Mouse (Mus musculus) ES-CJ7 (cell line): ENCODE measurements around the gene Wdhd1.
"Not testable (repeated sequence)": the region's sequence is repeated elsewhere in the genome, so short reads cannot be mapped to it uniquely, and the experiment has no call there.

ENCODE experiments used
- DNase-seq: peaks from one replicate; pipeline ENCODE4 v3.0.0; 2011; ENCODE audit warnings: low read depth, low spot score

The Wdhd1 gene

GRCm38 (mm10) chr14:47276637-47277393 is at the start of gene Wdhd1, which contains the start of gene Socs4:
Wdhd1 (minus strand) TSS chr14:47276857.
Socs4 (plus strand) TSS chr14:47276931.
- peak; percentile 93 for DNase-seq

- DNase-seq = no peak
Measured at GRCm38 (mm10) chr14:47325965-47326761, 49.5 kb upstream of the Wdhd1 start.

DNA sequence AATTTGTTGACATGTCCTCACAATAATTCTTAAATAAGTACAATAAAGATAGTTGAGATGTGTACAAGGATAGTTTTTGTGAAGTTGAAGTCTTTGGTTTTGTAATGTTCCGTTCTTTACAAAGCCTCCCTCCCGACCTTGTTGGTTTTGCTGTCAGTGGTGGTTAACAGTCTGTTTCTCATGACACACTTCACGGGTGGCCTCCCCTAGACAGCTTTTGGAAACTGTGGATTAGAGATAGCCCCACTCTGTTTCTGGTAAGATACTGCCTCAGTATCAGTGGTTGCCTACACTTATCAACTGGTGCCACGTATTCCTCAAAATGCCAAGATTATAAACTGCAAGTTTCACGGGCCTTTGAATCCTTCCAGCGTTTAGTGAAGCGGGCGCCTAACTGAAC is 44.9 kb upstream of the Wdhd1 start:
- not testable (repeated sequence) for DNase-seq

GRCm38 (mm10) chr14:47319362-47319761 is 42.7 kb upstream of the Wdhd1 start:
- no peak for DNase-seq

GRCm38 (mm10) chr14:47310342-47311181 is 33.9 kb upstream of the Wdhd1 start:
- no peak for DNase-seq

GRCm38 (mm10) chr14:47309061-47309460 is 32.4 kb upstream of the Wdhd1 start:
- DNase-seq = no peak

- DNase-seq = no peak
Measured at GRCm38 (mm10) chr14:47307669-47308068, 31.0 kb upstream of the Wdhd1 start.

DNA sequence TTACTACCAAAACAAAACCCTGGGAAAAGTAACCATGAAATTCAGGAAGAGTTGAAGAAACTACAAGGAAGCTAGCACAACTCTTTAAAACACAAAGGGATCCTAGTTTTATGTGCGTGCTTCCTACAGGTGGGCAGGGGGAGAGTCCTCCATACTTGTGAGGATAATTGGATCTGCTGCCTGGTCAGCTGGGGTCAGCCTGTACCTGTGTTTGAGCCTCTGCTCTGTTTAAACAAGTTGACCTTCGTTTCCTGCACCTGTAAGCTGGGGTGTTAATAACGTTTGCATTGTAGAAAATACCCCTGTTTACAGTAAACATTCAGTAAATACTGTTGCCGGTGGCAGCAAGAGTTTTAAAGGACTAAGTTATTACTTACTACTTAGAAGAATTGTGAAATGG is 29.3 kb upstream of the Wdhd1 start:
- no peak for DNase-seq

- no peak for DNase-seq
Measured at GRCm38 (mm10) chr14:47304814-47305405, 28.3 kb upstream of the Wdhd1 start.

DNA sequence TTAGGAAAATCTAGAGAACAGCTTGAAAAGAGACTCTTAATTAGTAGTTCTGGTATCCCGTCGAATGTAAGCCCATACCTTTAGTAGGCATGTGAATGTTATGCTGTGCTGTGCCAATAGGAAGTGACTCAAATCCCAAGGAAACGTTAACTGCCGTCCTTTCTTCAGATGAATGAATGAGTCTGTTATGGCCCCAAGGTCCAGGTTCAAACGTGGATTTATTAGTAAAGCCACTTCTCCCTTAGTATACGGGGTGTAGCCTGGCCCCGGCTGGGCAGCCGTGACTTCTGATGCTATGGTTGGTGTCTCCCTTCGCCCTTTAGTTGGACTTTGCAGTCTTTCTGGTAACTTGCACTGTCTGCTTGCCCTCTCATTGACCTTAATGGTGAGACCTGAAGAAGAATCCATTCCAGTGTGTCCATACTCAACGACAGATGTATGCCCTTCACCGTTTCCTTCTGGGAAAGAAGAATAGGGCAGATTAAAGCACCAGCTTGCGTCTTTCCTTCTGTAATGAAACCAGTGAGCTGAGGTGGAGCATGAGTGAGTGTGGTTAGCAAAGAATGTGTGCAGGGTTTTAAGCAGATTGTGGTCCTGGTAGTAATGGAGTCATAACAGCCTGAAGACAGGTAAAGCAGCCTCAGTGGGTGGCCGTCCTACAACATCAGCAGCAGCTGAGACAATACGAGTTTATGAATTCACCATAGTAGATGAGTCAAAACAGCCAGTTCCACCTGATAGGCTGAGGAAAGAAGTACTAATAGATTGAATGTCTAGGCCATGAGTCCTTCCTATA is 26.4 kb upstream of the Wdhd1 start:
- no peak for DNase-seq

DNA sequence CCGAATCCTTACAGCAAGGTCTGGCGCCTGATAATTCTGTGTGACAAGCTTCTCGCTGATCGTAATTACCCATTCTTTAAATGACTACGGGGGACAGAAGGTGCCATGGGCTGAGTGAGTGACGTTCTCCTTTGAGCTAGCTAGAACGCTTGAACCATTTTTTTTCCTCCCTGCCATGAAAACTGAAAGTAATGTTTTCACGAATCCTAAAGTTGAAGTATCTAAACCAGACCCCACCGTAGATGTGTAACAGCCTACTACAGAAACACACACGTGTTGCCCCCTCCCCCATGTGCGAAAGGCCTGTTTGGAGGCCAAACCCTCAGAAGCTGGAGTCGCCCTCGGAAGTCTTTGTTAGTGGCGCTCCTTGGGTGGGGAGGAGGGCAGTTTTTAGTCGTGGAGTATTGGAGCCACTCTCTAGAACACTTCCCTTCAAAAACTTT is 22.2 kb upstream of the Wdhd1 start:
- DNase-seq = peak; percentile 80

DNA sequence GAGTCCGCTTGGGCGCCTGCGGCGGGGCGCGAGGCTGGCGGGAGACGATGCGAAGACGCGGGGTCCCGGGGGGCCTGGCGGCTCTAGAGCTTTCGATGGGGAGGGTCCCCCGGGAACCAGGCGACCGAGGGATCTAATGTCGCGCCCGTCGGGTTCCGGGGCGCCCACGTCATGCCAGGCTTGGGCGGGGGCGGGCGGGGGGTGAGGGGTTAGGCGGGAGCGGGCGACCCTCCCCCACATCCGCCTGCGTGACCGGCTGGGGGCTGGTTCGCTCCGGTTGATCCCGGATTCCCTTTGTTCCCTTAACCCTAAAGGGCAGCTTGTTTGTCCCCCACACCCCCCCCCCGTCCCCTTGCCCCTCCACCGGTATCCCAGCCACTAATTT is 21.7 kb upstream of the Wdhd1 start:
- peak; percentile 82 for DNase-seq

GRCm38 (mm10) chr14:47297785-47298407 is 21.2 kb upstream of the Wdhd1 start, which contains the start of gene Mapk1ip1l:
Mapk1ip1l (plus strand) TSS chr14:47298266.
- peak; percentile 83 for DNase-seq

DNA sequence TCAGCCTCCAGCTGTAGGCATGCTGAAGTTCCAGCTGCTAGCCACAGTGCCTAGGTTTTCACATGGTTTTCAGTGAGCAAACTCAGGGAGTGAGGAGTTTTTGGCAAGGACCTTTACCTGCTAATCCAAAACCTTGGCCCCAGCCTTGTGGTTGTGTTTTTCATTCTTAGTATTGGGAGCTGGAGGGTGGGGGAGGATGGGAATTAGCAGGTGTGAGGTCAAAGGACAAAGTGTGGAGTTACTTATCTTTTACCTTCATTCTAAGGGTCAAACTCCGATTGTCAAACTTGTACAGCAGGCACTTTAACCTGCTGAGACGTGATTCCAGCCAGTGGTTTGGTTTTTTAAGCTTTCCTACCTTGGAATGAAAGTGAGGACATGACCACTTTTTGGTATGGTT is 19.6 kb upstream of the Wdhd1 start:
- no peak for DNase-seq

- no peak for DNase-seq
Measured at GRCm38 (mm10) chr14:47294136-47294535, 17.5 kb upstream of the Wdhd1 start.

GRCm38 (mm10) chr14:47291772-47292171 is 15.1 kb upstream of the Wdhd1 start:
- DNase-seq = no peak

DNA sequence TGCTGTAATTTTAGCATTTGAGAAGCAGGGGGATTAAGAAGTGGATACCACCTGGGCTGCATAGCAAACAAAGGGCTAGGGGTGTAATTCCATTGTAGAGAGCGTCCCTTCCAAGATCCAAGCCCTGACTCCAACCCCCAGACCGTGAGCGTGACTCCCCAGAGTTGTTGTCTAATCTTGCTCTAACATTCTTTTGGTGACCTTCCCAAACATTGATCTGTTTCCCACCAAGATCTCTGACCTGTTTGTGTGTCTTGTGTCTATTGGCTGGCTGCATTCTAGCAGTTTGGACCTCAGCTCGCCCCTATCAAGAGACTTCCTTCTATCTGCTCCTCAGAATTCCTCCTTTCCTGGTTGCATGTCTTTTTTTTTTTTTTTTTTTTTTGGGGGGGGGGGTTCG is 10.4 kb upstream of the Wdhd1 start:
- no peak for DNase-seq

DNA sequence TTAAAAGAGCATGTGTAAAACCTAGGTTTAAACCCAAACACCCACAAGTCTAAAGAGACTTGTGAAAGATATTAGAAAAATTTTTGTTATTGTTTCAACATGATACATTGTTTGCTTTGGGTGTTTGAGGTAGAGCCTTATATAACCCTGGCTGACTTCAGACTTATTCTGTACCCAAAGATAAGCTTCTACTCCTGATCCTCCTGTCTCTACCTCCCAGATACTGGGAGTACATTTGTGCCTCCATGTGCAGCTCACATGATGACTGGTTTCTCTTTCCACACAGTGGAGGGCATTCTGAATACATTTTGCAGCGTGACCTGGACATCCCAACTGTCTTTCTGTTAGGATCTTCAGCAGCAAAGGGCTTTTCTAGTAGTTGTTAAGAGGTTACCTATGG is 9.6 kb upstream of the Wdhd1 start:
- no peak for DNase-seq

GRCm38 (mm10) chr14:47285271-47285670 is 8.6 kb upstream of the Wdhd1 start:
- DNase-seq = no peak

GRCm38 (mm10) chr14:47283568-47283967 is 6.9 kb upstream of the Wdhd1 start:
- no peak for DNase-seq
